15 mouse cellular contexts compared by ENCODE assay signal in the genomic region with DNA sequence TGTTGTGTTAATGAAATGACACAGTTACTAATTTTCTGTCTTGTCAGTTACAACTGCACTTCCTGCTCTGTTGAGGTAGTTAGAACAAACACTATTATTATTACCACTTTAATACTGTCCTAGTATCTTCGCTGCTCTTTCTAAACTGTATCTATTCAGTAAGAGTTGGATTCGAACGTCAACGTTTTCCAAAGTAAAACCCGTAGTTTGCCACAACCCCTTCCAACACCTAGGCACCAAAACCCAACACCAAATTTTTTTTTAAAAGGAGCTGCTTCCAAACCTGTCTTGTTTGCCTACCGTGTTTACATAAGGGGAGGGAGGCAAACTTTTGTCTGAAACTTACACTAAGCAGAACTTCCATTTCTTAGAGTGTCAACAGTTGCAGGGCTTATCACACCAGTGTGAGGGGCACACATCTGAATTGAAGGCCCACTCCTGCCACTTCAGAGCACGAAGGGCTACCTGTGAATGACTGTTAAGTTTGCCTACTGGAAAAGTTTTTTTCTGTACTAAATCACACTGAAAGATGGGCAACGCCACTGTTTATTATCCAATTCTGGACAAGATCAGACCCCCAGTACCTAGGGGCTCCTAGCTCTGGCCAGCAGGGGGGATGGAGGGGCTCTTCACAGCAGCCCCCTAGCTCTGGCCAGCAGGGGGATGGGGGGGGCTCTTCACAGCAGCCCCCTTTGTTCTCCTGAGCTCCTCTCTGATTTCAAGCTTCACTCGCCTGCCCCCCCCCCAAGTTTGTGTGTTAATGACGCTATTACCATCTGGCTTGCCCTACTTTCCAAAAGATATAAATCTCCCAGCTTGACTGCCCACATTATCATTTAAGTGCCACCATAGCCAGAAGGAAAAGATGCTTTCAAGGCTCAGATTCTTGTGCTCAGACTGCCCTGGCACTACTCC. TPM values are rescaled to one million over a fixed set of nuclear protein-coding genes. Genes with fewer than 3 reads are reported as not detected.
DNase-seq lines count a peak whose midpoint lies in the region; ATAC-seq lines count a peak whose summit lies in the region.
"Had no signal": no experiment of that assay in that cellular context is flagged by ENCODE, and none has a peak within 500 bp of the region (broad histone marks: within the 10 kb centered on the region; RNA-seq: fewer than 3 reads in every experiment).

No protein-coding gene starts in this region.

- DNase-seq in heart, adult 11 months = peak; percentile 59
- no peak for DNase-seq in heart, postnatal 4 days
- DNase-seq in urinary bladder, postnatal 25 days (ENCODE audit: low spot score) = no peak
- DNase-seq in kidney, adult 9 months = no peak
- DNase-seq in lung, postnatal 36 days = no peak
- DNase-seq: adrenal gland, adult 2 months; cerebellum, adult 2 months; heart, postnatal 14 days; kidney, postnatal 14 days had no signal

- H3K27ac ChIP-seq in forebrain, embryonic 15.5 days (replicated peaks) = peak overlapping the region; percentile 97
- H3K27ac ChIP-seq in midbrain, embryonic 13.5 days = peak overlapping the region; percentile 96
- H3K27ac ChIP-seq in stomach, embryonic 14.5 days (ENCODE audit: low read length) = peak overlapping the region; percentile 89

- peaks cover 88% of the 10 kb centered on the region for H3K4me1 ChIP-seq in forebrain, embryonic 15.5 days
- peaks cover 86% of the 10 kb centered on the region for H3K4me1 ChIP-seq in midbrain, embryonic 13.5 days (replicated peaks)
- peaks cover 5% of the 10 kb centered on the region; the same call in 1 of the 2 replicates for H3K4me1 ChIP-seq in stomach, embryonic 14.5 days (ENCODE audit: control insufficient read depth, insufficient read depth, low read length)

- peak overlapping the region; percentile 62; the same call in 1 of the 2 replicates for H3K9ac ChIP-seq in forebrain, embryonic 15.5 days (replicated peaks)
- peak overlapping the region; percentile 78 for H3K9ac ChIP-seq in midbrain, embryonic 13.5 days (replicated peaks)
- no peak overlapping the region for H3K9ac ChIP-seq in stomach, embryonic 14.5 days (replicated peaks; ENCODE audit: low read depth, low read length)

- no peaks in the 10 kb centered on the region for H3K9me3 ChIP-seq in forebrain, embryonic 15.5 days
- H3K9me3 ChIP-seq in midbrain, embryonic 13.5 days = no peaks in the 10 kb centered on the region
- no peaks in the 10 kb centered on the region for H3K9me3 ChIP-seq in stomach, embryonic 14.5 days (ENCODE audit: control insufficient read depth, low read depth, low read length)

- ATAC-seq in forebrain, embryonic 15.5 days (replicated peaks) = no peak
- no peak for ATAC-seq in midbrain, embryonic 13.5 days
- ATAC-seq in stomach, embryonic 14.5 days (ENCODE audit: insufficient number of reproducible peaks, insufficient read depth, low FRiP score, low read depth) = no peak

- WGBS in forebrain, embryonic 15.5 days = 7% methylated on average over 10 of the region's 10 CpGs
- WGBS in midbrain, embryonic 13.5 days = 4% methylated on average over 10 of the region's 10 CpGs
- 4% methylated on average over 10 of the region's 10 CpGs for WGBS in stomach, embryonic 14.5 days

- peak overlapping the region; percentile 44 for H3K4me3 ChIP-seq in forebrain, embryonic 15.5 days
- H3K4me3 ChIP-seq in midbrain, embryonic 13.5 days (replicated peaks) = peak overlapping the region; percentile 45
- peak overlapping the region; percentile 31; the same call in 1 of the 2 replicates for H3K4me3 ChIP-seq in stomach, embryonic 14.5 days (ENCODE audit: low read depth, low read length)

- H3K36me3 ChIP-seq in forebrain, embryonic 15.5 days = no peaks in the 10 kb centered on the region
- no peaks in the 10 kb centered on the region for H3K36me3 ChIP-seq in midbrain, embryonic 13.5 days
- no peaks in the 10 kb centered on the region for H3K36me3 ChIP-seq in stomach, embryonic 14.5 days (ENCODE audit: control insufficient read depth, insufficient read depth, low read length)

- H3K27me3 ChIP-seq in forebrain, embryonic 15.5 days = no peaks in the 10 kb centered on the region
- H3K27me3 ChIP-seq in midbrain, embryonic 13.5 days = peaks cover 22% of the 10 kb centered on the region
- peaks cover 26% of the 10 kb centered on the region for H3K27me3 ChIP-seq in stomach, embryonic 14.5 days (ENCODE audit: control insufficient read depth, insufficient read depth, low read length)

- H3K4me2 ChIP-seq in forebrain, embryonic 15.5 days (replicated peaks) = peak overlapping the region; percentile 91
- peak overlapping the region; percentile 83 for H3K4me2 ChIP-seq in midbrain, embryonic 13.5 days (replicated peaks)
- peak overlapping the region; percentile 51 for H3K4me2 ChIP-seq in stomach, embryonic 14.5 days (replicated peaks; ENCODE audit: low read depth, low read length)

RNA-seq across cellular contexts. Expression of a gene that starts 15.8 kb away (rescaled TPM):
- total RNA-seq in heart, postnatal 4 days (2021) = not detected
- polyA plus RNA-seq in forebrain, embryonic 15.5 days (2015; fragmentation: Nextera tagmentation; extraction: Ambion mirVana) = 39.7 and 42.3 TPM in 2 replicates
- polyA plus RNA-seq in midbrain, embryonic 13.5 days (2015; fragmentation: Nextera tagmentation; extraction: Ambion mirVana) = 27.8 and 28.2 TPM in 2 replicates
- 12.0 and 12.5 TPM in 2 replicates for polyA plus RNA-seq in stomach, embryonic 14.5 days (2014; fragmentation: Nextera tagmentation; extraction: Ambion mirVana)
- total RNA-seq: granulocyte monocyte progenitor cell, adult 5-6 weeks; MEL; neutrophil, adult 5-6 weeks had no signal
